Mouse (Mus musculus) urinary bladder, adult 18-20 months (tissue): ENCODE measurements around the gene Pnpla5.
"Not testable (repeated sequence)": the region's sequence is repeated elsewhere in the genome, so short reads cannot be mapped to it uniquely, and the experiment has no call there.

Source experiments
- DNase-seq, 2 experiments: peaks; one replicate each; pipeline ENCODE4 v3.0.0; 2022; ENCODE audit warnings: low spot score in 2 of 2, mixed read lengths in 2 of 2

Pnpla5 gene

GRCm38 (mm10) chr15:84116466-84116865 is 6.5 kb downstream of the Pnpla5 start:
- no peak for DNase-seq

DNA sequence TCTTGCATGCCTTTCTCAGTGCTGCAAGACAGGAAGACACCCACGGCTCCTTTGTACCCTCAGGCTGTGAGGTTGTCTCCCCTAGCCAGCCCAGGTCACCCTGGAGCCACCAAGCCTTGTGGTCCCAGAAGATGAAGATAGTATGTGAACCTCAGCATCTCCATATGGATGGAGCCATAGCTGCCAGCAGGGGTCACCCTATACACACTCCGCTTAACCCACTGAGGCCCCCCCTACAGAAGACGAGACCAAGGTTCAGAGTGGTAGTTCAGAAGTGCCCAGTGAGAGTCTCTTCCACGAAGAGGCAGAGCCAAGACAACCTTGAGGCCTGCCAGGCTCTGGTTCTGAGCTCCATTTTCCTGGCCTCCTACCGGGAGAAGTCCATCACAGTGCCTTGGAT is 7.2 kb downstream of the Pnpla5 start:
- DNase-seq: no peak

GRCm38 (mm10) chr15:84113873-84114272 is 9.1 kb downstream of the Pnpla5 start:
- no peak for DNase-seq

DNA sequence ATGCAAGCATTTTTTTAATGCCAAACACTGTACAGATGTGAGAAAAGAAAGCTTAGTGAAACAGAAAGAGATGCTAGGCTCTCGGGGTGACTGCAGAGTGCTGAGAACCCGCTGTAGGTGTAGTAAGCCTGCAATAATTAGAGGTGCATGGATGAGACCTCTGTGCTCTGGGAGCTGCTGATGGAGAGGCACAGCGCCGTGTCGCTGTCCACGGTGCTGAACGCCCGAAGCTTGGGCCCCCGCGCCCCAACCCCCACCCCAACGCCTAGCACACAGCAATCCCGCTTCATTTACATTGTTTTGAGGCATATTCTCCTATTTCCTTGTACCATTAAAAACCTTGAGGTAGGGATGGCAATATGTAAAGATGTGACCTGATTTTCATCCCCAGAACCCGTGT is 14.1 kb downstream of the Pnpla5 start:
- DNase-seq: no peak

GRCm38 (mm10) chr15:84105924-84106500 is 17.0 kb downstream of the Pnpla5 start:
- no peak for DNase-seq

- DNase-seq: no peak
These were observed 17.7 kb downstream of the Pnpla5 start, which contains the start of gene Sult4a1 for GRCm38 (mm10) chr15:84105105-84105923. TSS of gene Sult4a1 (minus strand) at chr15:84105754.

DNA sequence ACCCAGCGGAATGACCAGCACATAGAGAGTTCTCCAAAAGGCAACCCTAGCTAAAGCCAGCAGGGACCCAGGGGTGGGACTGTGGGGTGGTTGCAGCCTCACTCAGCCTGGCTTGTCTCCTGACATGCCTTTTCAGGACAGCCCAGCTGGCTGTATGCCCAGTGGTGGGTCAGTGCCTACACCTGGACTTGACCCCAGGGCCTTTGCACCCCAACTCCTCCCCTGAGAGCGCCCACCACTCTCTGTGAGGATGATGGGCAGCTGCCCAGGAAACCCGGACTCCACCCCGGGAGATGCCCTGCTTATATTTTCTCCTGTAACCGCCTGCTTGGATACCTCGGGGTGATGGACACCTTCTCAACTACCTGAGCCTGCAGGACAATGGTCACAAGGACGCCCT is 18.3 kb downstream of the Pnpla5 start:
- no peak for DNase-seq

DNA sequence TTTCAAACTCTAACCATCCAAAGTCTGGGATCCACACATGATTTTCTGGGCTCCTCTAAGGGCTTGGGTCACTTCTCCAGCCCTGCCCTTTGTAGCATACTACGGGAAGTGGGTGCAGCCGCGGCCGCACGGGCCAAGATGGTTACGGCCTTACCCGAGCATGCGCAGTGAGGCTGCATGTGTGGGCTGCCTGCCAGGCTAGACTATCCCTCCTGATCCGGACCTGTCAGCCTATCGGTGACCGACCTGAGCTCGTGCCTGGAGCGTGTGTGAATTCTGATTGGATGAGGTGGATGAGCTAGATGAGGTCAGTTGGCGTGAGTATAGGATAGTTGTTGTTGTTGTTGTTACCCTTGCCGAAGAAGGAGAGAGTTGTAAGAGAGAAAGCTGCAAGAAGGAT is 25.4 kb downstream of the Pnpla5 start:
- not testable (repeated sequence) for DNase-seq

GRCm38 (mm10) chr15:84096051-84096450 is 26.9 kb downstream of the Pnpla5 start:
- no peak for DNase-seq

DNA sequence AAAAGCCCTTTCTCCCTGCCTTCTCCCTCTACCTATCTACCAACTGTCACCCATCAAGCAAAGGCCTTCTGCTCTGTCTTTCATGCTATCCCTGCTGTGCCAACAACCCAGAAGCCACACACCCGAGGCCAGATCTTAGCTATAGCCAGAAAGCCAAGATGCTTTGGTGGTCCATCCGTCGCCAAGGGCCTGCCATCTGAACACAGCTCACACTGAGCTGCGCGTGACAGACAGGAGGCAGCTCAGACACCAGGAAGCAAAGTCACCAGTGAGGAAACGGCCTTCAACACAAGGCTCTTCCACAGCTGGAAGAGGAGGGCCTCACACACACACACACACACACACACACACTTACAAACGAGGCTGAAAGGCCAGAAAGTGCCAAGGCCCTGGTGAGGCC is 28.1 kb downstream of the Pnpla5 start:
- DNase-seq: no peak

GRCm38 (mm10) chr15:84086775-84087174 is 36.2 kb downstream of the Pnpla5 start:
- DNase-seq: no peak

DNA sequence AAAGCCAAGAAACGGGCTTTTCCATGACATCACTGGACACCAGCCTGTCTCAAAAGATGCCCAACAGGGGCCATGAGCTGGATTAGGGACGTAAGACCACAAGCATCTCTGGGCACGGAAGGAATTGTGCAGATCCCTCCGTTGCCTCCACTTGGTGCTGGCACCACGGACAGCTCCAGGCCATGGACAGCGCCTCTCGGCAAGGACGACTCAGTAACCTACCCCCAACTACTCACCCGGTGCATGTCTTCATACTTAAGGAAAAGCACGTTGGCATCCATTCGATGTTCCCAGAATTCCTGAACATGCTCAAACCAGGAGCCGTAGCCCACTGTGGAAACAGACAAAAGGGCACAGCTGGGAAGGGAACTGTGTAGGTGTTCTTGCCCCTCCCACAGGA is 36.6 kb downstream of the Pnpla5 start:
- DNase-seq: no peak

- DNase-seq: no peak
These were observed 42.9 kb downstream of the Pnpla5 start for GRCm38 (mm10) chr15:84080069-84080468.

DNA sequence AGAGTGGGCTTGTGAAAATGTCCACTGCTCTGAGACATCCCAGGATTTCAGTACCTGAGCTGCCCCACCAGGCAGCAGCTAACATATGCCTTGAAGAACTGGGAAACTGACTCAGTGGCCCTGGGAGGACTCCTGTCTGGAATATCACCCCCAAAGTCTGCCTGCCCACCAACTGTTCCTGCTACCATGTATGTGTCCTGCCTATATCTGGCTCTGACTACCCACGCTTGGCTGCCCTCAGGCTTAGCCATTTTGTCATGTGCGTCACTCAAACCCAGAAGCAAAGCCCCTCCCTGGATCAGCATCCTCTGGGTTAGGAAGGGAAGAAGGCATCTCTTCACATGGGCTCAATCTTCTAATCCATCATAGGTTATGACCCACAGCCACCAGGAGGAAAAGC is 43.5 kb downstream of the Pnpla5 start:
- DNase-seq: no peak

- no peak for DNase-seq
These were observed 44.3 kb downstream of the Pnpla5 start for GRCm38 (mm10) chr15:84078667-84079066.

- no peak for DNase-seq
These were observed 45.8 kb downstream of the Pnpla5 start for GRCm38 (mm10) chr15:84077151-84077550.

- no peak for DNase-seq
These were observed 48.2 kb downstream of the Pnpla5 start for GRCm38 (mm10) chr15:84074705-84075185.

GRCm38 (mm10) chr15:84073911-84074704 is 48.9 kb downstream of the Pnpla5 start:
- peak; percentile 6 to 43 for DNase-seq

- no peak for DNase-seq
These were observed 49.9 kb downstream of the Pnpla5 start for GRCm38 (mm10) chr15:84073058-84073457.

DNA sequence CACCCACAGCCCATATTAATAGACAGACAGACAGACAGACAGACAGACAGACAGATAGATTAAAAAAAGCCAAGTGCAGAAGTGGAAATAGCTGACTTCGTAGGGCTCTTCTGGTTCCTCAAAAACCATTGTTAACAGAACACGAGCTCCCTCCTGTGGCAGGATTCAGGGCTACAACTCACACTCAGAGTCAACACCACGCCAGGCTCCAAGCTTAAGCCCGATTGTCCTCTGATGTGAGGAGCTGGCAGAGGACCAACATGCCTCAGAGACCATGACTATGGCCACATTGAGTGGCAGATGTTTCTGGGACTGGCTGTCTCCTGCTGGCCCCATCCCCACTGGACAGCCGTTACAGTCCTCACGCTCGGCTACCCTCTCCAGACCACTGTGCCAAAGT is 50.7 kb downstream of the Pnpla5 start:
- peak in 1 of 2 experiments; percentile 30 for DNase-seq

DNA sequence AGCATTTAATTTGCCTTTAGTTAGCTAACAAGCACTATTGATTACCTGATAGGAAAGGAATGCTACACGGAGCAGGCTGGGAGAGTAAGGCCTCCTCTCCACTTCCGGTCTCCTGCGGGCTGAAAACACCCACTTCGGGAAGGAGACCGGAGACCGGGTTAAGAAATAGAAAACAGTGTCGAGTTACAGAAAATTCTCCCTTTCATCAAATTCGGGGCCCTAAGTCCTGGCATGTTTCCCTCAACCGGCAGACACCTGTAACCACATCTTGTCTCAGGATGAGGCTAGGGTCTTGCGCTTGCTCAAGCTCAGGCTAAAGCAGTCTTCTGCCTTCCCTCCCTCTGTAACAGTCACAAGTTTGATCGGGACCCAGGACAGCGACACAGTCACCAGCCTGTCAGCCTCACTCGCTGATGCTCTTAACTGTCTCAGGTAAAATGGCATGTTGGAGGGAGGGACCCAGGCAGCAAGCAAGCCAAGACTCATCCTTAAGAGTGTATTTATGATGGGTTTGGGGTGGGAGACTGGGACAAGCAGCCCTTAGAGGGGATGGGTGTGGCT is 52.8 kb downstream of the Pnpla5 start:
- DNase-seq: no peak

DNA sequence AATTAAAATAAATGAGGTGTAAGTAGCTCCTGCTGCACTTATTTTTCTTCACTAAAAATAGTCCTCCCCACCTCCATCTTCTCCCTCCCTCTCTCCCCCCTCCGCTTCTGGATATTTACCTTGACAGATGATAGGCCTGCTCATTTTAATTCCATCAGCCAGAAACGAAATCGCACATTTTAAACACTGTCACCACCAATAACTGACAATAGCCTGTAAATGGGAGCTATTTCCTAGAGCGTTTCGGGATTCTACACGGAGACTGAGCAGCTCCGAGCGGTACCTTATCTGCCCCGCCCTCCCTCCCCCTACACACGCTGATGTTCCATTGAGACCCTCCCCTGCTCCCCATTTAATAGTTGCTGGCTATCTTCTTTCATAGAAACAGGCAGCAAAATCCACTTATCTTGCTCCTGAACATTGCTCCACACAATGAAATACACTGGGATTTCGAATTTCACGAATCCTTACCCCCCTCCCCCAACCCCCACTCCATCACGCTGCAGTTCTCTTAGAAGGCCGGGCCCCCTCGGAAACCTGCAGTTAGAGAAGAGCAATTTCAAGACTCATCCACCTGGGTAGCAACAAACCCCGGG is 53.4 kb downstream of the Pnpla5 start:
- DNase-seq: no peak
